Mouse (Mus musculus) erythroblast, embryonic 14.5 days (primary cell): Measurements from ENCODE around the gene Apobec1. TPM values are rescaled to one million over a fixed set of nuclear protein-coding genes. Genes with fewer than 3 reads are reported as not detected.

Source experiments
- H3K27me3 ChIP-seq: 2 replicates; pipeline ENCODE4 v1.6.1; 2012; ENCODE audit warnings: inconsistent platforms; ENCODE audit not compliant: control insufficient read depth
- H3K36me3 ChIP-seq: 2 replicates; pipeline ENCODE4 v1.6.1; 2012; ENCODE audit warnings: mild to moderate bottlenecking, inconsistent platforms; ENCODE audit not compliant: control insufficient read depth
- H3K4me1 ChIP-seq: 2 replicates; pipeline ENCODE4 v1.6.1; 2012; ENCODE audit warnings: inconsistent platforms; ENCODE audit not compliant: control insufficient read depth
- H3K4me3 ChIP-seq: replicated peaks from 2 replicates; pipeline ENCODE3; 2012; ENCODE audit warnings: moderate library complexity, mild to moderate bottlenecking, inconsistent platforms
- H3K9me3 ChIP-seq: 2 replicates; pipeline ENCODE4 v1.6.1; 2012; ENCODE audit warnings: low read length, inconsistent platforms, mixed read lengths; ENCODE audit not compliant: control insufficient read depth
- GATA1 ChIP-seq: IDR thresholded peaks from 2 replicates; pipeline ENCODE4 v1.6.1; 2012; ENCODE audit warnings: low read length, inconsistent platforms, mixed read lengths
- TAL1 ChIP-seq: IDR thresholded peaks from 3 replicates; pipeline ENCODE4 v1.6.1; 2012; ENCODE audit warnings: low read length, inconsistent platforms, mixed read lengths
- polyA plus RNA-seq: library from polyadenylated mRNA; stranded (reverse); fragments of >175 nt; gene quantifications from 2 replicates; pipeline ENCODE4 v1.2.3, GENCODE M21; 2012

Apobec1 gene
- polyA plus RNA-seq, 1 experiment: not detected

DNA sequence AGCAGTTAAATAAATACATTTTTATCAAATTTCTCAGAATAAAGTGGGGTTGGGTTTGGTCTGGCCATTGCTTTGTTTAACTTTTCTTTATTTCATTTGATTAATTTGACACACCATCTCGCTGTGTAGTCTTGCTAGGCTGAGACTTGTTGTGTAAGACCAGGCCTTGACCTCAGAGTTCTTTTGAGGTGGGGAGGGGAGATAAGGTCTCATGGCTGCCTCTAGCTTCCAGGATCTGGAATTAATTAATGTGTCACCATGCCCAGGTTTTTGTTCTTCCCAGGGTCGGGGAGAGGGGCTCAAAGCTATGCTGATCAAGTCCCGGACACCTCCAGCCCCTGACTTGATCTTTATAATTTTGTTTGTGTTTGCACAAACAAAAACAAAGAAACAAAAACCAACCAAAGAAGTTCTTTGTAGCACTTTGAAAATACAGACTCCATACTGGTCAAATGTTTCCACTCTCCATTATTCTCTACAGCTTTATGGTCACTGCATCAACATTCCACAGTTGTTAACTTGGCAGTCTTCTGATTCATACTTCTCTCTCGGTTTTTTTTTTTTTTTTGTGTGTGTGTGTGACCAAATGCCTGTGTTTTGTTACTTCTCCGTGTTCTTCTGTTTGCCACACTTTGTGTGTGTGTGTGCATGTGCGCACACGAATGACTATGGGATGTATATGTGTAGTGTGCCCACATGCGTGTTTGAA, 70.6 kb downstream of the Apobec1 start:
- no peaks in the 10 kb centered on the region for H3K9me3 ChIP-seq
- H3K4me3 ChIP-seq: no peak overlapping the region

DNA sequence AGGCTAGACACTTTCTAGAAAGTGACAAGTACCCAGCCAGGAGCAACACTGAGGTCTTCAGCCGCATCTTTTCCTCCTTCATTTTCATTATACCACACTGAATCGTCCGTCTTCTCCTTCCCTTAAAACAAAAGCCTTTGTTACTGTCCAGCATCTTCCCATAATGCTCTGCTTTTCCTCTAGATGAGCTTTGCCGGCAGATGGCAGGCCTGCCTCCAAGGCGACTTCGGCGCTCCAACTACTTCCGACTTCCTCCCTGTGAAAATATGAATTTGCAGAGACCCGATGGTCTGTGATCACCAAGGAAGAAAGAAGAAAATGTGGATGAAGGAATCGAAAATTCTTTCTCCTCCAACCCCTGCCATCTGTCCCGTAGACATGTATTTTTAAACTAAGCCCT, 74.1 kb downstream of the Apobec1 start:
- Histone ChIP-seq H3K36me3 (no peaks in the 10 kb centered on the region), H3K9me3 (no peaks in the 10 kb centered on the region), H3K4me3 (no peak overlapping the region), H3K27me3 (peaks cover 7% of the 10 kb centered on the region; the same call in 1 of the 2 replicates), H3K4me1 (peaks cover 1% of the 10 kb centered on the region; the same call in 1 of the 2 replicates)
- TF ChIP-seq GATA1 (no peak), TAL1 (no peak)

More for the DNA sequence above, 70.6 kb downstream of the Apobec1 start:
- Histone ChIP-seq H3K27me3 (peaks cover 7% of the 10 kb centered on the region; the same call in 1 of the 2 replicates), H3K36me3 (no peaks in the 10 kb centered on the region), H3K4me1 (peaks cover 1% of the 10 kb centered on the region; the same call in 1 of the 2 replicates)
- no peak for TF ChIP-seq GATA1

Other genes with a start within 250 kb of the Apobec1 start
- not detected in 2 replicates for gene Rimklb, start 103.7 kb downstream of the Apobec1 start, polyA plus RNA-seq
- not detected in 2 replicates for gene Mfap5, start 96.6 kb downstream of the Apobec1 start, polyA plus RNA-seq
- 0.03 TPM in 1 of 2 replicates, not detected in the other for gene Aicda, start 48.6 kb downstream of the Apobec1 start, polyA plus RNA-seq
- 0.03 TPM in 1 of 2 replicates, not detected in the other for gene Gdf3, start 7.6 kb upstream of the Apobec1 start, polyA plus RNA-seq
- gene Dppa3, start 24.0 kb upstream of the Apobec1 start, polyA plus RNA-seq: not detected in 2 replicates
- 0.06 TPM in 1 of 2 replicates, not detected in the other for gene Nanog, start 105.0 kb upstream of the Apobec1 start, polyA plus RNA-seq
- 0.48 and 0.56 TPM in 2 replicates for gene Slc2a3, start 199.2 kb upstream of the Apobec1 start, polyA plus RNA-seq
- gene Foxj2, start 217.5 kb upstream of the Apobec1 start, polyA plus RNA-seq: 0.56 and 0.83 TPM in 2 replicates